Mouse (Mus musculus) urinary bladder, postnatal 4 days (tissue): ENCODE data around the gene Adipor2.

Experiments used
- DNase-seq, 2 experiments: peaks; one replicate each; pipeline ENCODE4 v3.0.0; 2021 to 2022; ENCODE audit warnings: low spot score in 2 of 2

The Adipor2 gene

GRCm38 (mm10) chr6:119313096-119313495 lies 104.4 kb downstream of the Adipor2 start:
- DNase-seq, result no peak

- DNase-seq, result no peak
Observed at GRCm38 (mm10) chr6:119312381-119312780, 105.1 kb downstream of the Adipor2 start.

GRCm38 (mm10) chr6:119310176-119310575 lies 107.3 kb downstream of the Adipor2 start:
- no peak for DNase-seq

- DNase-seq, result no peak
Observed at GRCm38 (mm10) chr6:119307867-119308413, 109.6 kb downstream of the Adipor2 start.

- DNase-seq, result no peak
Observed at GRCm38 (mm10) chr6:119303331-119303730, 114.2 kb downstream of the Adipor2 start.
